Mouse (Mus musculus): Measurements from ENCODE around the gene Ppp4r3b. TPM values are rescaled to one million over a fixed set of nuclear protein-coding genes. Genes with fewer than 3 reads are reported as not detected.

Gene Ppp4r3b
- 114 and 126 TPM in 2 replicates for polyA plus RNA-seq (2016; fragmentation: Nextera tagmentation; extraction: Ambion mirVana)

DNA sequence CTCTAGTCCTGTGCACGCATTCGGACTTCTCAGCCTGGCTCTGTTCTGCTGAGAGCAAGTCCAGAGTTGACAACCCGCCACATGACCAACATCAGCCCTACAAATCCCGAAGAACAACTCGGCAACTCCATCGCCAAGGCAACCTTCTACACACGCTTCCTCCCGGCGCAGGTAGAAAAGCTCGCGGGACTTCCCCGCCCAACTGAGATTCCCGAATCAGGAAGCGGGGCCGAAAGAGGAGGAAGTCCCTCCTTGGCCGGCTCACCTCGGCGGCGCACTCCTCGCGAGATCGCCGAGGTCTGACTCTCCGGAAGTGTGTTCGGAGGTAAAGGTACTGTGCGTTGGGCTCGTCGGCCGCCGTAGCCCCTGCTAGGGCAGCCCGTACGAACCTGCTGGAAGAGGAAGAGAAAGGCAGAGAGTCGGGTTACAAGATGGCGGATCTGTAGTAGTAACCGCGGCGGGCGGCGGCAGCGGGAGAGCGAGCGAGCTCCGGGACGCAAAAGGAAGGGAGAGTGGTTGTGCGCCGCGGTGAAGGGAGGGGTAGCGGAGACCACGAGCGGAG, at the start of gene Ppp4r3b:
Gene Ppp4r3b (plus strand): TSS at position 328 of the 562 bp plus-strand sequence.
- peak within 1 kb of the TSS; percentile 96 for H3K27ac ChIP-seq (replicated peaks)
- H3K4me1 ChIP-seq: peaks cover 17% of the 10 kb centered on the region
- no peaks in the 10 kb centered on the region for H3K36me3 ChIP-seq
- peak within 1 kb of the TSS; percentile 74 for H3K4me2 ChIP-seq (replicated peaks)
- H3K27me3 ChIP-seq: no peaks in the 10 kb centered on the region
- WGBS: under 1% methylated on average over 50 of the region's 50 CpGs
- H3K4me3 ChIP-seq: peak within 1 kb of the TSS; percentile 96
- H3K9me3 ChIP-seq: no peaks in the 10 kb centered on the region
- ATAC-seq (ENCODE audit: low FRiP score, low read depth): peak; percentile 98
- peak within 1 kb of the TSS; percentile 98 for H3K9ac ChIP-seq (replicated peaks)

DNA sequence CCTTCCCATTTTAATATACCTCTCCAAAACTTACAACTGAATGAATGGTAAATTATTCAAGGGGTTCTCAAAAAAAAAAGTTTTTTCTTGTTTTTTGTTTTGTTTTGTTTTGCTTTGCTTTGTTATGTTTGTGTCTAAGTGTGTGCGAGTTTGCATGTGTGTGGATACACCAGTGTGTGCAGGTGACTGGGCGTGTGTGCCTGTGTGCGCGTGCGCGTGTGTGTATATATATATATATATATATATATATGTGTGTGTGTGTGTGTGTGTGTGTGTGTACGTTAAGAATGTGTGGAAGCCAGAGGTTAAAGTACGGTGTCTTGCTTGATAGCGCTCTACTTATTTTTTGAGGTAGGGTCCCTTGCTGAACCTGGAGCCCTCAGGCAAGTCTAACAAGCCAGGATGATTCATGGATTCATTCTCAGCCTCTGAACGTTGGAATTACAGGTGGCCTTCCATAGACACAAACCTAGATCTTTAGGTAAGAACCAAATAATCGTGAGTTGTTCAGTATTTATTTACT, 42.8 kb upstream of the Ppp4r3b start:
- Histone ChIP-seq H3K4me1 (peaks cover 3% of the 10 kb centered on the region), H3K4me2 (replicated peaks) (peak overlapping the region; percentile 69), H3K27ac (replicated peaks) (no peak overlapping the region), H3K9ac (replicated peaks) (peak overlapping the region; percentile 62; the same call in 1 of the 2 replicates), H3K9me3 (no peaks in the 10 kb centered on the region), H3K27me3 (no peaks in the 10 kb centered on the region), H3K36me3 (0 out of 2 replicates have a peak, but pooled peaks cover 14% of the 10 kb centered on the region), H3K4me3 (peak overlapping the region; percentile 61)
- peak; percentile 47 for ATAC-seq (ENCODE audit: low FRiP score, low read depth)
- 70% methylated on average over 11 of the region's 11 CpGs for WGBS

DNA sequence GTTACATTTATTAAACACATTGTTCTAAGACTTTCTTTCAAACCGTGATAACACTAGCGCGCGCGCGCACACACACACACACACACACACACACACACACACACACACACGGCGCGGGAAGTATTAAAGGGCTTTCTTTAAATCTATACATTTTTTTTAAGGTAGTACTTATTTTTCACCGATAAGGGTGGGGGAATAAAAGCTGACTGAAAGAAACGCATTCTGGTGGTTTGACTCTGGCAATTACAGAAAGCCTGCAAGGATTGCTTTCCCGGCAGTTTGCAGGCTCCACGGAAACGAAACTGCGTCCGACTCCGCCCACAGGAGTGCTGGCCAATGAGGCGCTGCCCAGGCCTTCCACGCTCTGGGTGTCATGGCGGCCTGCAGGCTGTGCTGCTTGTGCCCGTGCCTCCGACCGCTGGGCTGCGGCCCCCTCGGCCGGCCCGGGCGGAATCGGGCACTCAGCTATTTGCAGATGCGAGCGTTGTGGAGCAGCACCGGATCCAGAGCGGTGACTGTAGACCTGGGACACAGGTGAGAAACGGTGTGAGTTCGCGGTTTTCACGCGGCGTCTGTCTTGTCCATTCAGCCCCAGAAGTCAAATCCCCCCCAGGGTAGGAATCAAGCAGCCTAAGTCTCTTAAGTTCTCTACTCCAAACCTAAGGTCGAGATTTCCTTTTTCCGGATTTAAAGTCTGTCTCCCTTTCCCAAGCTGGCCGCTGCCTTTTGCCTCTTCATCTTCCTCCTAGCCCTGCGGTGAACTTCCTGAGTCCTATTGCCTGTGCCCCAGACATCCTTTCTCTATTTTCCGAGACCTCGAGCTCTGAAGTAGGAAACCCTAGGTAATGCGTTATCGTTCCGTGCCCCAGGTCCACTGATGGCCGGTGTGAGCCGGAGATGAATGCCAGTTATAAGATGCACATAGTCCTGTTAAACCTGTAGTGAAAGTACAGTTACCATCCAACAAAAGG, 42.0 kb upstream of the Ppp4r3b start, which contains the start of gene Pnpt1:
Gene Pnpt1 (plus strand): TSS at position 360 of the 971 bp plus-strand sequence.
- 0 out of 2 replicates have a peak, but pooled peaks cover 15% of the 10 kb centered on the region for H3K36me3 ChIP-seq
- WGBS: 5% methylated on average over 50 of the region's 50 CpGs
- H3K4me3 ChIP-seq: peak within 1 kb of the TSS; percentile 61
- no peaks in the 10 kb centered on the region for H3K27me3 ChIP-seq
- no peaks in the 10 kb centered on the region for H3K9me3 ChIP-seq
- ATAC-seq (ENCODE audit: low FRiP score, low read depth): peak; percentile 100
- H3K27ac ChIP-seq (replicated peaks): peak within 1 kb of the TSS; percentile 53; the same call in 1 of the 2 replicates
- peak within 1 kb of the TSS; percentile 62 for H3K9ac ChIP-seq (replicated peaks)
- peak within 1 kb of the TSS; percentile 69 for H3K4me2 ChIP-seq (replicated peaks)
- H3K4me1 ChIP-seq: peaks cover 3% of the 10 kb centered on the region

DNA sequence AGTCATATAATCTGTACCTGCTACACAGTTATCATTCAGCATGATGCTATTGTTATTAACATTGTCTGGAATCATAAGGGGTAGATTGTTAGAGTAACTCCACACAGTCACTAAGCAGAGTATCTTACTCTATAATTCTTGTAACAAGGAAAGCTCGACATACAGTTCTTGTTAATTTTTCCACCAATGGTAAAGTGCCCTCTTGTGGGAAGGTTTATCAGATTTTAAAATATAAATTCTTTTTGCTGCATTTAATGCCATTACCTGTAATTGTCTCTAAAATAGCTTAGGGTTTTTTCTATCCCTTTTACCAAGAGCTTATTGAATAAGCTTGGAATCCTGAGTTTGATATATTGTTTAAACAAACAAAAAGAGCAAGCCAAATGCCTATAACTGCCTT, 32.0 kb upstream of the Ppp4r3b start:
- Histone ChIP-seq H3K9ac (replicated peaks) (no peak overlapping the region), H3K4me2 (replicated peaks) (no peak overlapping the region), H3K27me3 (no peaks in the 10 kb centered on the region), H3K36me3 (peaks cover 34% of the 10 kb centered on the region), H3K27ac (replicated peaks) (no peak overlapping the region), H3K4me1 (no peaks in the 10 kb centered on the region), H3K9me3 (no peaks in the 10 kb centered on the region), H3K4me3 (no peak overlapping the region)
- 78% methylated on average over 1 of the region's 1 CpGs for WGBS
- ATAC-seq (ENCODE audit: low FRiP score, low read depth): no peak

DNA sequence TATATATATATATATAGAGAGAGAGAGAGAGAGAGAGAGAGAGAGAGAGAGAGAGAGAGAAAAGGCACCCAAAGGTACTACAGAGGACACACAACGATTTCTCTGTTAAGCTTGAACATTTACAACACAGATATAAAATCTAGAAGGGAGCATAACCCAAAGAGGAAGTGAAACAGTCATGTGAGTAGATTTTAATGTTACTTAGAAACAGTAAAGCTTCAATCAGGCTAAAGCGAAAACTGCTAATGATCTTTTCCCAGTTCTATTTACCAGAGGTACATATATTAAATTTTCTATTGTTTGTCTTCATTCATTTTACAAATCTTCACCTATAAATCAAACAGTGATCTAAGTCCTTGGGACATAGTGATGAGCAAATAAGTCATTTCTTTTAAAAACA, 23.8 kb upstream of the Ppp4r3b start:
- no peak for ATAC-seq (ENCODE audit: low FRiP score, low read depth)
- Histone ChIP-seq H3K36me3 (peaks cover 36% of the 10 kb centered on the region), H3K4me1 (no peaks in the 10 kb centered on the region), H3K27me3 (no peaks in the 10 kb centered on the region), H3K9me3 (no peaks in the 10 kb centered on the region), H3K9ac (replicated peaks) (no peak overlapping the region), H3K4me3 (no peak overlapping the region), H3K27ac (replicated peaks) (no peak overlapping the region), H3K4me2 (replicated peaks) (no peak overlapping the region)
- 93% methylated on average over 2 of the region's 2 CpGs for WGBS

DNA sequence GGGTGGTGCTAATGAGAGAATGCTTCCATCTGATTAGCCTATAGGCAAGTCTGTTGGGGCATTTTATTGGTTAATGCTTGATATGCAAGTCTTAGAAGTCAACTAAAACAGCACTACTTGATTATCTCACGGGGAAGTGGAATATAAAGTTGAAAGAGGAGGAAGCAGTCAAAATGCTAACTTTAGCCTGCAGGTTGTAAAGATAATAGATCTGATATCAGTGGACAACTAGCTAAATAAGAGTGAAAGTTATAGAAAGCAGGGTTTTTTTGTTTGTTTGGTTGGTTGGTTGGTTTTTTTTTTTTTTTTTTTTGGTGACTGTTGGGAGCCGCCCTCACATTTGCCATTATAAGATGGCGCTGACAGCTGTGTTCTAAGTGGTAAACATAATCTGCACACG, 9.1 kb upstream of the Ppp4r3b start:
- no peak overlapping the region for H3K4me2 ChIP-seq (replicated peaks)
- H3K4me3 ChIP-seq: no peak overlapping the region
- no peaks in the 10 kb centered on the region for H3K9me3 ChIP-seq
- H3K9ac ChIP-seq (replicated peaks): no peak overlapping the region
- ATAC-seq (ENCODE audit: low FRiP score, low read depth): no peak
- no peaks in the 10 kb centered on the region for H3K27me3 ChIP-seq
- 98% methylated on average over 4 of the region's 4 CpGs for WGBS
- no peak overlapping the region for H3K27ac ChIP-seq (replicated peaks)
- no peaks in the 10 kb centered on the region for H3K4me1 ChIP-seq
- H3K36me3 ChIP-seq: peaks cover 27% of the 10 kb centered on the region

DNA sequence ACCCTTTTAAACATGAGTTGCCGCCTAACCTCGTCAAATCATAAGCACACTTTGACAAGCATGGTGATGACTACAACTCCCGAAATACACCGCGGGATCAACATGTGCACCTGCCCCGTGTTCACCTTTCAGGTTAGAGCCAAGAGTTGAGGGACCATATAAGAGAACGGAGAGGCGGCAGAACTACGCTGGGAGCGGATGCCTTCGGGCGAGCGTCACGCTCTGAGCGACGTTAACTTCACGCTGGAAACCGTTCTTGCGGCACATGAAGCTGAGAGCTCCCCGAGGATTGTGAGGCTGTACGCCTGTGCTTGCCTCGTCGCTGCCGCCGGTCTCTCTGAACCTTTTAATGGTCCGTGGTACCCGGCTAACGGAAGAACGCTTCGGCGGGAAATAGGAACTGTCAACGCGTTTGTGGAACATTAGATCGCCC, 715 bp upstream of the Ppp4r3b start:
- under 1% methylated on average over 34 of the region's 34 CpGs for WGBS
- peak; percentile 23 for ATAC-seq (ENCODE audit: low FRiP score, low read depth)
- peak overlapping the region; percentile 74 for H3K4me2 ChIP-seq (replicated peaks)
- H3K9me3 ChIP-seq: no peaks in the 10 kb centered on the region
- H3K4me3 ChIP-seq: peak overlapping the region; percentile 96
- H3K27ac ChIP-seq (replicated peaks): peak overlapping the region; percentile 67
- H3K27me3 ChIP-seq: no peaks in the 10 kb centered on the region
- H3K4me1 ChIP-seq: peaks cover 17% of the 10 kb centered on the region
- H3K36me3 ChIP-seq: no peaks in the 10 kb centered on the region
- H3K9ac ChIP-seq (replicated peaks): peak overlapping the region; percentile 63

DNA sequence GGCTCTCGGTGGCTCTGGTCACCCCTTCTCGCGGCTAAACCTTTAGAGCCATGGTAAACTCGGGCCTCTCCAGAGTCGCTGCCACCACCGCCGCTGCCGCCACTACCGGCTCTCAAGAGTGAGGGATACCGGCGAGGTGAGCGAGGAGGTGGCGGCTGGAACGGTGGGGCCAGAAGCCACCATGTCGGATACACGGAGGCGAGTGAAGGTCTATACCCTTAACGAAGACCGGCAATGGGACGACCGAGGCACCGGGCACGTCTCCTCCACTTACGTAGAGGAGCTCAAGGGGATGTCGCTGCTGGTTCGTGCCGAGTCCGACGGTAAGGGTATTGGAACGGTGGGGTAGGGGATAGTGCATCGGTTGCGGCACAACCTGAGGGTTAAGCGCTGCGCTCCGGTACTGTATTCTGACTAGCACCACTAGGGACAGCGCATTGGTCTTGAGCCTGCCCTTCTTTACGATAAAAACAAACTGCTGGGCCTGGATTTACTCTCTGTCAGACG, 488 bp downstream of the Ppp4r3b start:
- WGBS: under 1% methylated on average over 38 of the region's 38 CpGs
- Histone ChIP-seq H3K27me3 (no peaks in the 10 kb centered on the region), H3K36me3 (no peaks in the 10 kb centered on the region), H3K27ac (replicated peaks) (peak overlapping the region; percentile 96), H3K4me3 (peak overlapping the region; percentile 96), H3K4me1 (peaks cover 17% of the 10 kb centered on the region), H3K9me3 (no peaks in the 10 kb centered on the region), H3K4me2 (replicated peaks) (peak overlapping the region; percentile 74), H3K9ac (replicated peaks) (peak overlapping the region; percentile 98)
- ATAC-seq (ENCODE audit: low FRiP score, low read depth): peak; percentile 64

DNA sequence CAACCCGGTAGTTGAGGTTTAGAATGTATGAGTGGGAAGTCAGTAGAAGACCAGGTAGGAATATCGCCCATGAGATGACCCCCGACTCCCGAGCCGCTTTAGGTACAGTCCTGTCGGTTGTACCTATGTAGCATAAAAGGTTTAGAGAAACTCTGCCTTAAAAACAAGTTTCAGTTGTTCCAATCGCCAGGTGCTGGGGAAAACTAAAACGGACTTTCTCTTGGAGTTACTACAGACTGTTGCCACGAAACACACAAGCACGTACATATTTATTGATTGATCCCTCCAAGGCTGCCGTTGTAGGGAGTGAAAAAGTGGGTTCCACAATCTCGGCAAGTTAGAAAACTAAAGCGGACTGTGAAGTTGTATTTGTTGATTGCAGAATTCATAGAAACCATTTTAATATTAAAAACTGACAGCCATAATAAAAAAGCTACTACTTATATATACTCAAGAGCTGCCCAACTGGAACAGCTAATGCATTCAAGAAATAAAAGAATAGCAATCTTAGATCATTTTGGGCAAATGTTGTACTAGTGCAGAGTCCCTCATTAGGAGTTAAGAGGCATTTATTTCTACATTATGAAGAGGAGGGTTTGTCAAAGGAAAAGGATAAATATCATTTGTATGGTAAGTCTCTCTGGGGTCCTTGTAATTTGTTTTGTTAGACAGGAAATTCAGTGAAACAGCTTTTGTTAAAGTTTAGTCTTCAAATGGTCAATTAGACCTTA, 1.2 kb downstream of the Ppp4r3b start:
- Histone ChIP-seq H3K27me3 (no peaks in the 10 kb centered on the region), H3K4me3 (peak overlapping the region; percentile 96), H3K36me3 (no peaks in the 10 kb centered on the region), H3K4me2 (replicated peaks) (peak overlapping the region; percentile 74), H3K4me1 (peaks cover 17% of the 10 kb centered on the region), H3K9ac (replicated peaks) (peak overlapping the region; percentile 98), H3K27ac (replicated peaks) (peak overlapping the region; percentile 96), H3K9me3 (no peaks in the 10 kb centered on the region)
- peak; percentile 1; the same call in 1 of the 2 replicates for ATAC-seq (ENCODE audit: low FRiP score, low read depth)
- WGBS: 7% methylated on average over 13 of the region's 13 CpGs

DNA sequence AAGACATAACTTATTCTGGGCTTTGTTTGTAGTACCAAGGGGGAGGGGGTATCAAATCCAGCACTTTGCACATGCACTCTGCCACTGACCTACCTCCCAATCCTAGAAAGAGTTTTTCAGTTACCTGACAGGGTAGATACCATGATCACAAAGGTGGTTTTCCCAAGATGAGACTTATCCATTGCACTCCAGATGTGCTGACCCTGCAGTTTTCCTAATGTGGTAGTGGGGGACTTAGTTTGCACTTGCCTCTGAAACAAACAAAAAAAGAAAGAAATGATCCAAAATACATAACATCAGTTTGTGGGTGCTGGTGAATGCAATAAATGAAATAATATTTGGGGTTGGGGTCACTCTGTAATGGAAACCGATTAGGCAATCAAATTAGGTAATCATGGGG, 6.6 kb downstream of the Ppp4r3b start:
- no peak for ATAC-seq (ENCODE audit: low FRiP score, low read depth)
- no peak overlapping the region for H3K9ac ChIP-seq (replicated peaks)
- no peaks in the 10 kb centered on the region for H3K4me1 ChIP-seq
- WGBS: 98% methylated on average over 1 of the region's 1 CpGs
- no peak overlapping the region for H3K4me3 ChIP-seq
- H3K4me2 ChIP-seq (replicated peaks): no peak overlapping the region
- no peak overlapping the region for H3K27ac ChIP-seq (replicated peaks)
- H3K9me3 ChIP-seq: no peaks in the 10 kb centered on the region
- no peaks in the 10 kb centered on the region for H3K27me3 ChIP-seq
- H3K36me3 ChIP-seq: peaks cover 18% of the 10 kb centered on the region

DNA sequence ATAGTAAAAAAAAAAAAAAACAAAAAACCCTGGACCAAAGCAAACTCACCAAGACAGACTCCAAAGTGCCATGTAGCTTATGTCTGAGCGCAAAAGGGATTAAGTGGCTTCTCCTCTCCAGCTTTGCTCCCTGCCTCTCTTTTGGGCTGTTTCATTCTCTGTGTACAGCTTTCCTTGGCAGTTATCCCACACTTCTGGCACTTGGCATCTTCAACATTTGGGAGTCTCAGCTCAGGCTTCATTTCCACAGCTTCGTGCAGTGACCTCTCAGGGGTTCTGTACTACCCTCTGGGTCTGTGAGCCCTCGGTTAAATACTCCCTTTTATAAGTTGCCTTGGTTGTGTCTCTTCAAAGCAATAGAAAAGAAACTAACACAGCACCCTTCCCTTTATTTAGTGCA, 8.0 kb downstream of the Ppp4r3b start:
- Histone ChIP-seq H3K4me1 (no peaks in the 10 kb centered on the region), H3K27me3 (no peaks in the 10 kb centered on the region), H3K27ac (replicated peaks) (no peak overlapping the region), H3K9ac (replicated peaks) (no peak overlapping the region), H3K36me3 (peaks cover 18% of the 10 kb centered on the region), H3K4me3 (no peak overlapping the region), H3K4me2 (replicated peaks) (no peak overlapping the region), H3K9me3 (no peaks in the 10 kb centered on the region)
- no peak for ATAC-seq (ENCODE audit: low FRiP score, low read depth)
- 76% methylated on average over 3 of the region's 3 CpGs for WGBS

All from midbrain, embryonic 12.5 days (tissue).